Mouse (Mus musculus) intestine, postnatal 0 days (tissue): Measurements from ENCODE around the gene Gmpr. TPM values are rescaled to one million over a fixed set of nuclear protein-coding genes. Genes with fewer than 3 reads are reported as not detected.

Source experiments
- ATAC-seq: fragments of 200-750 bp; cut with Nextera tagmentation; 2 replicates; pipeline ENCODE4 v1.8.0; 2017; ENCODE audit warnings: mild to moderate bottlenecking, moderate TSS enrichment, moderate library complexity
- H3K27ac ChIP-seq: fragments of 300-500 bp; sonication (generic); 2 replicates; pipeline ENCODE4 v1.5.1; 2014; ENCODE audit warnings: mild to moderate bottlenecking, low read depth, low read length, moderate library complexity
- H3K27me3 ChIP-seq: fragments of 300-500 bp; sonication (generic); replicated peaks from 2 replicates; pipeline ENCODE4 v1.6.1; 2014; ENCODE audit warnings: low read length, mixed read lengths; ENCODE audit not compliant: control insufficient read depth, insufficient read depth
- H3K36me3 ChIP-seq: fragments of 300-500 bp; sonication (generic); 2 replicates; pipeline ENCODE4 v1.6.1; 2014; ENCODE audit warnings: mild to moderate bottlenecking, moderate library complexity; ENCODE audit not compliant: control insufficient read depth, insufficient read depth
- H3K4me1 ChIP-seq: fragments of 300-500 bp; sonication (generic); replicated peaks from 2 replicates; pipeline ENCODE4 v1.6.1; 2014; ENCODE audit warnings: antibody characterized with exemption, low read length, mixed read lengths; ENCODE audit not compliant: control insufficient read depth, insufficient read depth
- H3K4me2 ChIP-seq: fragments of 300-500 bp; sonication (generic); replicated peaks from 2 replicates; pipeline ENCODE4 v1.6.1; 2014; ENCODE audit warnings: low read depth, mild to moderate bottlenecking, moderate library complexity
- H3K4me3 ChIP-seq: fragments of 300-500 bp; sonication (generic); 2 replicates; pipeline ENCODE4 v1.5.1; 2014; ENCODE audit warnings: low read depth, low read length
- H3K9ac ChIP-seq: fragments of 300-500 bp; sonication (generic); 2 replicates; pipeline ENCODE4 v1.6.1; 2014; ENCODE audit warnings: mild to moderate bottlenecking, low read depth, low read length
- H3K9me3 ChIP-seq: fragments of 300-500 bp; sonication (generic); 2 replicates; pipeline ENCODE4 v1.6.1; 2016; ENCODE audit warnings: mixed run types; ENCODE audit not compliant: control insufficient read depth
- CTCF ChIP-seq: sonication (generic); IDR thresholded peaks from 2 replicates; pipeline ENCODE4 v1.5.1; 2016; ENCODE audit warnings: low read depth, mild to moderate bottlenecking, control low read depth, antibody characterized with exemption, moderate library complexity
- WGBS: fragments of 180-500 bp; shearing (Covaris S2); extraction: QIAGEN DNeasy Blood & Tissue Kit; methylation state at CpG from one replicate; pipeline ENCODE4 v1.1.7; 2014; 5-methylcytosine and 5-hydroxymethylcytosine counted together
- polyA plus RNA-seq: library from polyadenylated mRNA; unstranded; fragments of >200 nt; fragmentation: Nextera tagmentation; extraction: Ambion mirVana; gene quantifications from 2 replicates; pipeline ENCODE4 v1.2.1, GENCODE M21; 2015

Gene Gmpr
- polyA plus RNA-seq: 20.5 and 22.5 TPM in 2 replicates

GRCm38 (mm10) chr13:45507274-45508229, at the start of gene Gmpr:
Gene Gmpr, plus strand, starts transcription at chr13:45507444.
- WGBS: 1% methylated on average over 63 of the region's 63 CpGs
- TF ChIP-seq CTCF: peak; percentile 32
- no peaks in the 10 kb centered on the region for H3K36me3 ChIP-seq
- no peak within 1 kb of the TSS for H3K27ac ChIP-seq
- no peaks in the 10 kb centered on the region; the same call in 1 of the 2 replicates for H3K4me1 ChIP-seq
- H3K9me3 ChIP-seq: no peaks in the 10 kb centered on the region
- peak; percentile 50 for ATAC-seq
- peak within 1 kb of the TSS; percentile 48; the same call in 1 of the 2 replicates for H3K9ac ChIP-seq
- H3K4me2 ChIP-seq: peak within 1 kb of the TSS; percentile 90
- no peaks in the 10 kb centered on the region for H3K27me3 ChIP-seq
- peak within 1 kb of the TSS; percentile 46 for H3K4me3 ChIP-seq

GRCm38 (mm10) chr13:45457459-45457858, 49.8 kb upstream of the Gmpr start:
- TF ChIP-seq CTCF: no peak
- no peak overlapping the region for H3K27ac ChIP-seq
- H3K4me3 ChIP-seq: no peak overlapping the region
- no peaks in the 10 kb centered on the region for H3K9me3 ChIP-seq
- H3K27me3 ChIP-seq: no peaks in the 10 kb centered on the region
- H3K4me2 ChIP-seq: no peak overlapping the region
- no peak overlapping the region for H3K9ac ChIP-seq
- H3K36me3 ChIP-seq: no peaks in the 10 kb centered on the region
- H3K4me1 ChIP-seq: peaks cover 14% of the 10 kb centered on the region
- 68% methylated on average over 7 of the region's 7 CpGs for WGBS
- ATAC-seq: no peak

- no peak overlapping the region for H3K4me2 ChIP-seq
- no peak overlapping the region for H3K9ac ChIP-seq
- H3K27me3 ChIP-seq: no peaks in the 10 kb centered on the region
- H3K4me3 ChIP-seq: no peak overlapping the region
- H3K9me3 ChIP-seq: no peaks in the 10 kb centered on the region
- ATAC-seq: no peak
- no peak overlapping the region for H3K27ac ChIP-seq
- TF ChIP-seq CTCF: no peak
- H3K4me1 ChIP-seq: 0 out of 2 replicates have a peak, but pooled peaks cover 7% of the 10 kb centered on the region
- H3K36me3 ChIP-seq: no peaks in the 10 kb centered on the region
- WGBS: 89% methylated on average over 3 of the region's 3 CpGs
These were observed 47.1 kb upstream of the Gmpr start for GRCm38 (mm10) chr13:45460177-45460576.

GRCm38 (mm10) chr13:45461370-45461958, 45.8 kb upstream of the Gmpr start:
- TF ChIP-seq CTCF: no peak
- H3K9ac ChIP-seq: no peak overlapping the region
- no peak for ATAC-seq
- H3K27me3 ChIP-seq: no peaks in the 10 kb centered on the region
- H3K9me3 ChIP-seq: no peaks in the 10 kb centered on the region
- WGBS: 73% methylated on average over 14 of the region's 14 CpGs
- H3K27ac ChIP-seq: no peak overlapping the region
- no peaks in the 10 kb centered on the region for H3K36me3 ChIP-seq
- H3K4me2 ChIP-seq: no peak overlapping the region
- no peak overlapping the region for H3K4me3 ChIP-seq
- H3K4me1 ChIP-seq: no peaks in the 10 kb centered on the region

- Histone ChIP-seq H3K9ac (no peak overlapping the region), H3K36me3 (no peaks in the 10 kb centered on the region), H3K4me1 (0 out of 2 replicates have a peak, but pooled peaks cover 3% of the 10 kb centered on the region), H3K4me2 (no peak overlapping the region), H3K27ac (no peak overlapping the region), H3K27me3 (no peaks in the 10 kb centered on the region), H3K9me3 (no peaks in the 10 kb centered on the region), H3K4me3 (no peak overlapping the region)
- no peak for ATAC-seq
- WGBS: 86% methylated on average over 10 of the region's 10 CpGs
- no peak for TF ChIP-seq CTCF
These were observed 41.6 kb upstream of the Gmpr start for GRCm38 (mm10) chr13:45465616-45466015.

GRCm38 (mm10) chr13:45466031-45466519, 41.2 kb upstream of the Gmpr start:
- Histone ChIP-seq H3K4me2 (no peak overlapping the region), H3K9ac (no peak overlapping the region), H3K27ac (no peak overlapping the region), H3K4me3 (no peak overlapping the region), H3K36me3 (no peaks in the 10 kb centered on the region), H3K4me1 (0 out of 2 replicates have a peak, but pooled peaks cover 3% of the 10 kb centered on the region), H3K9me3 (no peaks in the 10 kb centered on the region), H3K27me3 (no peaks in the 10 kb centered on the region)
- no peak for TF ChIP-seq CTCF
- no peak for ATAC-seq
- 76% methylated on average over 10 of the region's 10 CpGs for WGBS
